Mouse (Mus musculus) T-helper 2 cell (primary cell): Measurements from ENCODE around the gene Cdkn2c.

Experiments
- in situ Hi-C: fragments of 300-600 bp; cut with MboI, MseI; formaldehyde crosslinking; loops from one replicate; pipeline ENCODE4 v1.15.1; 2025; ENCODE audit warnings: high pct_unique_total_duplicates

Cdkn2c gene

DNA sequence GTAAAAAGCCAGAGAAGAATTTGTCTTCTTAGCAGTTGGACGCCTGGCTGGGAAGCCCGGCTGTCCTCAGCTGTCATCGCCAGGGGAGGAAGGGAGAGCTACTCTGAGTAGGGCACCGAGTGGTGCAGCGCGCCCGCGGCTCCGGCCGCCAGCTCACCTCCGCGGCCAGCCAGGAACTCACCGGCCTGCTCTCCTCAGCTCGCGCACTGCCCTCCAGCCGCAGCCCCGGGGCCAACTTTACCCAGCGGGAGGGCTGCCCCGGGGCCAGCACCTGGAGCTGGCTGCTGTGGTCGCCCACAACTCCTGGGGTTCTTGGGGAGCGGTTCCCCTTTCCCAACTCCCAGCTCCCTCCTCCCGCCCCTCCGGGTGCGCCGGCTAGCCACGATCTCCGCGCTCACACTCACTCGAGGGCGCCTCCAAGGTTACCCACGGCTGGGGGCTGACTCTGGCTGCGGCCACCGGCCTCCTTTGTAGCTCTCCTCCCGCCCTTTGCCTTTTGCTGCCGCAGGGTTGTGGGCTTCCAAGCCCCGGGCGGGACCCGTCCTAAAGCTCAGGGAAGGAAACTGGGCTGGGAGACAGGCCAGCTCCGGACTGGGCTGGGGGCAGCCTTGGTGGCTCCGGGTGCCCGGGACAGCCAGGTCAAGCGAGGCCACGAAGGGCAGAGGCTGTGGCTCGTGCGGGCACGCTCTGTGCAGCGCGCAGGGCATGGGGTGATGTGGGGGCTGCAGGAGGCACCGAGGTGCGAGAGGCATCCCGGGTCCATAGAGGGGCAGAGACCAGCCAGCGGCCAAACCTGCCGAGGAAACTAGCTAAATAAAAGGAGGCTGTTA lies 9.8 kb downstream of the Cdkn2c start:
- in situ Hi-C loops: no loop called here

DNA sequence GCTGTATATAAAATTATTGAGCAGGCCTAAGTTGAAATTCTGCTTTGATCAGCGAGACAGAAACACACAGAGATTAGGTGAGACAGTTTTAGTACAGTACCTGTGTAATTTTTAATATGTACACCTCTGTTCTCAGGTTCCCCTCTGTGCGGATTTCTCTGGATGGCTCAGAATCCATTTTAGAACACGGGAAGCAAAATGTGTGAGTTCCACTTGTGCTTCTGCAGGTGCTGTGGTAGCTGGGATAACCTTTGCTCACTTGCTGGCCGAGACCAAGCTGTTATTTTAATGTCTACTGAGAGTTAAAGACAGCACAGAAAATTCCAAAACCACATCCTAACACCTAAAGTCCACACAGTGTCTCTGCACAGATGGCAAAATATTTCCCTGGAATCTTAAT lies 10.7 kb downstream of the Cdkn2c start:
- in situ Hi-C loops: no loop called here

DNA sequence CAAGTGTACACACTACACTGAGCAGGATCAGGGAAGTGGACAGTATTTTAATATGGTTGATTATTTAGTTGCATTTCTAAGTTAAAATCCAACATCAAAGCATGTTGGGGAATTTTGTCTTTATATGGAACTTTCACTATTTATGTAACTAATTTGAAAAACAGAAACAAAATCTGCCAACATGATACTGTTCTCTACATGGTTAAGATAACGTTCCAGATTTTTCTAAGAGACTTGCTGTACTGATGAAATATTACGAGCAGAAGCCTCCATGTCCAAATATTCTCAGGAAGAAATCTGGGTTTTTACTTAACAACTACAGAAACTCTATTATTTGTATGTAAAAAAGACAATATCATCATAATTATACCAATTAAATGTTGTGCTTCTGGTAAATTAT lies 11.3 kb downstream of the Cdkn2c start:
- in situ Hi-C loops: no loop called here

DNA sequence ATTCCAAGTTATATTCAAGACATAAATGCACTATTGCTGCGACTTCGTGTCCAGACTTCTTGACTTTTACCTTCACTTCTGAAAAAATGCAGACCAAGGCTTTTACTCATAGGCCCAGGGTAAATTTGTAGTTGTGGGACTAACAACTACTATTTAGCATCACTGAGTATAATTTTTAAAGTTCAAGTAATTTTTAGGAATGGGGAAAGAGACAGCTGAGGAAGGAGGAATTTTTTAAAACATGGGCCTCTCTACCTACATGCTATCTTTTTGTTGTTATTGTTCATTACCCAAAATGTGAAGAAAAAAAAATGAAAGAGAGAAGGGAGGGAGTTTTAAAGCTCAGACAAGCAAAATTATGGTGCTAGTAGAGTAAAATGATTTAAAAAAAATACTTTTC lies 12.3 kb downstream of the Cdkn2c start:
- in situ Hi-C loops: no loop called here

DNA sequence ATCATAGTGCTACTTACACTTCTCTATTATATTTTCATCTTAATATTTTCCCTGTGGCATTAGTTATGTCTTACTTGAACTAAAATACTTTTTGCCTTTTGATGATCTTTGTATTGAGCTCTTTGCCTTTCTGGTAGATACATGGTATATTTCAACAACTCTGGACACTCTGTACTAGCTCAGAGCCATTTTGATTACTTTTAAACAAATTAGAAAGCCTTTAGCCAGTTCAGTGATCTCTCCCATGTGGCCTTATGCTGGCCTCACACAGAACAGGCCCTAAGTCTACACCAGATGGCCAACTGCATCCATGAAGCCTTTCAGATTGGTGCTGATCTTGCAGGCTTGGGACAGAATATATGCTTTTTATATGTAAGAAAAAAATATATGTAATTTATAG lies 13.7 kb downstream of the Cdkn2c start:
- in situ Hi-C loops: no loop called here

DNA sequence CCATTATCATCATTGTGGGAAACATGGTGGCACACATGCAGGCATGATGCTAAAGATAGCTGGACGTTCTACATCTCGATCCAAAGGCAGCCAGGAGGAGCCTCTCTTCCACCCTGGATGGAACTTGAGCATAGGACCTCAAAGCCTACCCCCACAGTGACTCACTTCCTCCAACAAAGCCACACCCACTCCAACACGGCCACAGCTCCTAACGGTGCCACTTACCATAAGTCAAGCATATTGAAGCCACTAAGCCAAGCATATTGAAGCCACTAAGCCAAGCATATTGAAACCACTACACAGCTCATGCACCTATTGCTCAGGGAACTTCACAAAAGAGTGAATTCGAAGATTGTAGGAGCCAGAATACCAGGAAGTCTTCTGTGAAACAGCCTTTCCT lies 17.7 kb downstream of the Cdkn2c start:
- in situ Hi-C loops: no loop called here

DNA sequence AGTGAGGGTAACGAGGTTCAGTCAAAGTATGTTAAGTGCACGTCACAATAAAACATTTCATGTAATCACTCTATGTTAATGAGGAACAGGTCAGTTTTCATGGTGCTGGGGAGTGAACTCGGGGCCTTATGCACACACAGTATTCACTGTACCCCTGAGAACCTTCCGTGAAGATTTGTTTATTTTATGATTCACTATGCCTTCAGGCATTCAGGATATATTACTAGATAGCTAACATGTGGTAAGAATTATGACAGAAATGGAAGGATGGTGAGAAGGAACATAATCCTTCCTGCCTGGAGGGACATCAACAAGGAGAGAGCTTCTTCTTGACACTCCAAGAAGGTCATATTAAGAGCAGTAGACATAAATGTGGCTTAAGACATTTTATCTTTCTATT lies 19.7 kb downstream of the Cdkn2c start:
- in situ Hi-C loops: no loop called here

DNA sequence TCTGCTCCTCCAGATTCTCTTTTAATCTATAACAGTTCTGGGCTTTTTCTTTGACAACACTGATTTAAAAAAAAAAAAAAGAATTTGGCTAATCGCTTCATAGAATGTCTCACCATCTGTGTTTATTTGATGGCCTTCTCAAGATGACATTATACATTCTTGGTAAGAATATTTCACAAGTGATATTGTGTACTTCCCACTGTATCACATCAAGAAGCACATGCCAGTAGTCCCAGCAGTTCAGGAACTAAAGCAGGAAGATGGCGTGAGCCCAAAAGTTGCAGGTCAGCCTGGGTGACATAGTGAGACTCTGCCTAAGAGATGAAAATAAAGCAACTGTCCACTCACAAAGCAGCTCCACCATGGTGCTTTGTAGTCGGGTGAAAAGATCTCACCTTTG lies 25.5 kb downstream of the Cdkn2c start:
- in situ Hi-C loops: loop anchor here (5.0 kb wide), 1 partner anchor 86 kb away; no protein-coding TSS in a partner anchor

DNA sequence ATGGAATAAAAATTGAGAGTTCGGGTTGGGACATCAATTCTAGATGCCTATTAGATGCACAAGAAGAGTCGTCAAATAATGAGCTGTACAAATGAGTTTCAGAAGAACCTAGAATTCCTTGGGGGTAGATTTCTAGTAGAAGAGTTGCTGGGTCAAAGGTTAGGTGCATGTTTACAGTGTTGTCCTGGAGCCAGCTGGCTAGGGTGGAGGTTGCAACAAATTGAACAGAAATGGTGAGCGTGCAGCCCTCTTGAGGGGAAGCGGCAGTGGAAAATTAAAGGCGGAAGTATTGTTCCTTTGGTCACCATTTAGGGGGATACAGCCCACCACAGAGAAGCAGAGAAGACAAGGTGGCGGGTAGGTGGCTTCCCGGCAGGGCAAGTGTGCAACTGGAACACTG lies 26.8 kb downstream of the Cdkn2c start:
- in situ Hi-C loops: loop anchor here (5.0 kb wide), 1 partner anchor 87 kb away; no protein-coding TSS in a partner anchor

DNA sequence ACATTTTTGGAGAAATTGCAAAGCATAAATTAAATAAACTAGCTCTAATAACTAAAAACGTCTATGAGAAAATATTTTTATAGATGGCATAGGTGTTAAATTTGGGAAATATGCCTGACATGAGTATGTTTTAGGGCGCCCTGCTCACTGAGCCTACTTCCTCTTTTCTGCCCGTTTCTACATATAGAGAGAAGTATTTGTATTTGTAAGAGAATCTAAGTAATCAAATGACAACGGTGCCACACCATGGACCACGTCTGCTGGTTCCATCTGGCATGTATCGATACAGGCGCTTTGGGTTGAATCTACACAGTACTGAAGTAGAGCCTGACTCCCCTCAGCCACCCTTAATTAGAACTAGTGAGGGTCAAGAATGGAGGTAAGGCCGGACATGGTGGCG lies 27.6 kb downstream of the Cdkn2c start:
- in situ Hi-C loops: no loop called here

DNA sequence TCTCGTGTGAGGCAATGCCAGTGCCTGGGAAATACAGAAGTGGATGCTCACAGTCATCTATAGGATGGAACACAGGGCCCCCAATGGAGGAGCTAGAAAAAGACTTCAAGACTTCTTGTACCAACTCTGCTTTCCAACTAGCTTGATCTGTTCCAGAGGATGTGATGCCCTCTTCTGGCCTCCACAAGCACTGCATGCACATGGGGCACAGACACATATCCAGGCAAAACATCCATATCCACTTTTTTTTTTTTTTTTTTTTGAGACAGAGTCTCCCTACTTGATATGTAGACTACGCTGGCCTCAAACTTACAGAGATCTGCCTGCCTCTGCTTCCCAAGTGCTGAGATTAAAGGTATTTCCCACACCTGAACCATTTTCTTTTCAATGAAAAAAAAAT lies 32.0 kb downstream of the Cdkn2c start:
- in situ Hi-C loops: no loop called here

DNA sequence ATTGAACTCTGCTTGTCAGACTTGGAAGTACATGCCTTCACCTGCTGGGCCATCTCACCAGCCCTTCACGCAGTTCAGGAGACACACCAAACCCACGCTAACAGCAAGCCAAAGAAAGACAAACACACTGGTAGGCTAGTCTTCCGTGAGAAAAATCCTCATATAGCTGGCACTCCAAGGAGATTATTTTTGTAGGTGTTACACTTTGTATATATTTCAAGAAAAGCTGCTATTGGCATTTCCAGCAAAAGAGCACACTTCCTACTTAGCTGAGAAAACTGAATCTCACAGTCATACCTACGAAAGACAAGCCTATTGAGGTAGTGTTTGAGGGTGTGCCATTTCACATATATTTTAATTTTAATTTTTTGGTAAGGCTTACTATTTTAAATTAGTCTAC lies 36.0 kb downstream of the Cdkn2c start:
- in situ Hi-C loops: no loop called here

DNA sequence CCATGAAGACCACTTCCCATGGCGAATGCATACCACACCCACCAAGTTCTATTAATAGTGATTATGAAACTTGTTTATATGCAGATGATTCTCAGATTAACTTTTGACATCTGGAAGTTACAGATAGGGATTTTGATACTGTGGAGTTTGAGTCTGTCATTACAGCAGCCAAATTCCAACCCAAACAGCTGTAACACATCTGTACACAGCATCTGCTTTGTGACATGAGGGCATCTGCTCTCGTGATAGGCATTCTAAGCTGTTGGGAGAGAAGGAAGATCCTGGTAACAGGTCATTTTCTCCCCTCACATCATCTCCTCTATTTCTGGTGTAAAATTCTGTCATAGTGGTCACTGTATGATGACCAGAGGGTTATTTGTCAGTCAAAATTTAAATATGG lies 36.8 kb downstream of the Cdkn2c start:
- in situ Hi-C loops: no loop called here

DNA sequence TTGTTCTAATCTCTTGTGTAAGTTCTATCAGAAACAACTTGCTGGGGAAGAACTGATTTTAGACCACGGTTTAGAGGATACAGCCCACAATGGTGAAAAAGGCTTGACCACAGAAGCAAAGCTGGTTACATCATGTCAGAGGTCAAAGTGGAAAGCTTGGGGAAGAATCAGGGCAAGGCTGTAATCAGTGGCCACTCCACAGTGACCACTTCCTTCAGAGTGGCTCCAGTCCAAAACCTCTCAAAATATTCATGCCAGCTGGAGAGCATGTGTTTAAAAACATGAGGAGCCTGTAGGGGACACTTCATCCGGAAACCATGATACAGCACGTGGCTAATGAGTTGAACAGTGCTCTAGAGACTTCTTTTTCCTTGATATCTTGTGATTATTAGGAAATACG lies 54.4 kb downstream of the Cdkn2c start:
- in situ Hi-C loops: no loop called here
